Mouse (Mus musculus) kidney, embryonic 14.5 days (tissue): Measurements from ENCODE around the gene Abhd13. TPM values are rescaled to one million over a fixed set of nuclear protein-coding genes. Genes with fewer than 3 reads are reported as not detected.

ENCODE experiments used
- ATAC-seq: fragments of 200-750 bp; cut with Nextera tagmentation; 2 replicates; pipeline ENCODE4 v1.8.0; 2017; ENCODE audit warnings: moderate number of reproducible peaks, mild to moderate bottlenecking, moderate TSS enrichment, moderate library complexity; ENCODE audit not compliant: low FRiP score, low TSS enrichment
- H3K27ac ChIP-seq: fragments of 300-500 bp; sonication (generic); 2 replicates; pipeline ENCODE4 v1.5.1; 2014; ENCODE audit warnings: low read depth, mild to moderate bottlenecking, low read length, moderate library complexity, mixed read lengths
- H3K27me3 ChIP-seq: fragments of 300-500 bp; sonication (generic); 2 replicates; pipeline ENCODE4 v1.6.1; 2014; ENCODE audit warnings: mild to moderate bottlenecking, low read length; ENCODE audit not compliant: control insufficient read depth, insufficient read depth
- H3K36me3 ChIP-seq: fragments of 300-500 bp; sonication (generic); 2 replicates; pipeline ENCODE4 v1.6.1; 2014; ENCODE audit warnings: low read length, mixed read lengths; ENCODE audit not compliant: control insufficient read depth, insufficient read depth
- H3K4me1 ChIP-seq: fragments of 300-500 bp; sonication (generic); 2 replicates; pipeline ENCODE4 v1.6.1; 2014; ENCODE audit warnings: low read length, mixed read lengths; ENCODE audit not compliant: control insufficient read depth, insufficient read depth
- H3K4me2 ChIP-seq: fragments of 300-500 bp; sonication (generic); replicated peaks from 2 replicates; pipeline ENCODE4 v1.6.1; 2014; ENCODE audit warnings: low read depth, mild to moderate bottlenecking, low read length
- H3K4me3 ChIP-seq: fragments of 300-500 bp; sonication (generic); 2 replicates; pipeline ENCODE4 v1.5.1; 2014; ENCODE audit warnings: mild to moderate bottlenecking, low read length
- H3K9ac ChIP-seq: fragments of 300-500 bp; sonication (generic); 2 replicates; pipeline ENCODE4 v1.6.1; 2014; ENCODE audit warnings: low read depth, mild to moderate bottlenecking, low read length, moderate library complexity
- H3K9me3 ChIP-seq: fragments of 300-500 bp; sonication (generic); 2 replicates; pipeline ENCODE4 v1.6.1; 2016; ENCODE audit warnings: low read length; ENCODE audit not compliant: control insufficient read depth
- WGBS: fragments of 180-500 bp; shearing (Covaris S2); extraction: QIAGEN DNeasy Blood & Tissue Kit; methylation state at CpG from one replicate; pipeline ENCODE4 v1.1.7; 2014; 5-methylcytosine and 5-hydroxymethylcytosine counted together
- polyA plus RNA-seq: library from polyadenylated mRNA; unstranded; fragments of >200 nt; fragmentation: Nextera tagmentation; extraction: Ambion mirVana; gene quantifications from 2 replicates; pipeline ENCODE4 v1.2.1, GENCODE M21; 2014

Gene Abhd13
- polyA plus RNA-seq, result 11.9 and 24.2 TPM in 2 replicates

DNA sequence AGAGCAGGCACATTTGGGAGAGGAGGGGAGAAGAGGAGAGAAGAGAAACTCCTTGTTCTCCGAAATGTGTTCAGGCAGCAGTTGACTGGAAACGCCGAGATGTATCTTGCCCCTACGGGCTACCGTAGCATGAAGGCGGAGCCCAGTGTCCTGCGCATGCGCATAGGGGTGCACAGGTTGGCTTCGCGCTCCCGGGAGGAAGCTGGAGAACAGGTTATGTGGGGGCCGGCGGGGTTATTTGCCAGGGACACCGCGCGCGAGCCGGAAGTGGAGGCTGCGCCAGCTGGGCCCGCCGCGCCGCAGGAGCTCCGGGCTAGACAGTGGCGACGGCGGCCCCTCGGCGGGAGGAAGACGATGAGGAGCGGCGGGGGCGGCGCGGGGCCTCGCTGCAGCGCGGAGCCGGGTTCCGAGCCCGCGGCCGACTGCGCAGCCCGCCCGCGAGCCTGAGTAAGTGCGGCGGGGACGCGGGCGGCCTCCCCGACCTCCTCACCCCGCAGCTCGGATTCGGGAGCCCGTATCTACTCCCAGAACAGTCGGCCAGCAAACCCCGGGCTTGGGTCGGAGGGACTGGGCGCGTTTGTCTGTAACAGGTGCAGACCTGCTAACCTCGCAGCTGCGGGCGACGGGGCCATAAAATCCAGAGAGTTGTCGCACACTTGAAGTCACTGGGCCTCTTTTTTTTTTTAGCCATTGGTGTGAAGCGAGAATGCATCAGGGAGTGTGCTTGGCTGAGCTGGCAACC is at the start of gene Abhd13, which contains the start of gene Lig4:
TSS of gene Abhd13 (plus strand) at position 135 of the 742 bp plus-strand sequence.
TSS of gene Lig4 (minus strand) at position 114 of the 742 bp plus-strand sequence.
- Histone ChIP-seq H3K4me1 (peaks cover 16% of the 10 kb centered on the region), H3K9me3 (no peaks in the 10 kb centered on the region), H3K4me3 (peak within 1 kb of the TSS; percentile 91), H3K27ac (peak within 1 kb of the TSS; percentile 81), H3K4me2 (peak within 1 kb of the TSS; percentile 78), H3K27me3 (no peaks in the 10 kb centered on the region), H3K36me3 (peaks cover 8% of the 10 kb centered on the region), H3K9ac (peak within 1 kb of the TSS; percentile 93)
- under 1% methylated on average over 68 of the region's 68 CpGs for WGBS
- ATAC-seq, result peak; percentile 74

DNA sequence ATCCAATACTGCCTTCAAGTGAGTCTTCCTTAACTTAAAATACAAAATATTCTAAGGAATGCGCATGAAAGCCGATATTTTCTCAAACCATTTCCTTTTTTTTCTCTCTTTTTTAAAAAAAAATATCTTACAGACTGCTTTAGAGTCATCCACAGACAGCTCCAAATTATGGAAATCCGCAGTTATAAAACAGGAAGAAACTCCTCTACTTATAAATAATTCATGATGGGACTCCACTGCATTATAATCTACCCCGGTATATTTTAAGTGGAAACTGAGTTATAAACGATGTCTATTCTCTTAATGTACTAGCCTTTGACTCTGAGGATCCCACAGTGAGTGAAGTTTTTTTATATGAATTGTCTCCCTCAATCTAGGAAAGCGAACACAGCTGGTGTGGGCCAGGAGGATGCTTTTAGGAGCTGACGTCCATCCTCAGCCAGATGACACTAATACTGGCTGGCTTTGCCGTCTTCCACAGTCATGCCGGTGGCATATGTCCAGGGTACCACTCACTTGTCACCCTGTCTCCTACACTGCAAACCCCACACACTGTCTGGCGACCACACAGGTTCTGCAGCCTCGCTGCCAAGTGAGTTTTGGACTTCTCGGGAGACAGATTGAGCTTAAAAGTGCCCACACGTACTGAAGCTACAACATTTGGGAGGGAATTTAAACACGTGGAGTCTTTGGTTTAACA is 47.6 kb upstream of the Abhd13 start:
- no peak for ATAC-seq
- Histone ChIP-seq H3K4me3 (no peak overlapping the region), H3K36me3 (no peaks in the 10 kb centered on the region), H3K27ac (no peak overlapping the region), H3K27me3 (no peaks in the 10 kb centered on the region), H3K9me3 (no peaks in the 10 kb centered on the region), H3K4me1 (no peaks in the 10 kb centered on the region), H3K9ac (no peak overlapping the region), H3K4me2 (no peak overlapping the region)
- 83% methylated on average over 14 of the region's 14 CpGs for WGBS

DNA sequence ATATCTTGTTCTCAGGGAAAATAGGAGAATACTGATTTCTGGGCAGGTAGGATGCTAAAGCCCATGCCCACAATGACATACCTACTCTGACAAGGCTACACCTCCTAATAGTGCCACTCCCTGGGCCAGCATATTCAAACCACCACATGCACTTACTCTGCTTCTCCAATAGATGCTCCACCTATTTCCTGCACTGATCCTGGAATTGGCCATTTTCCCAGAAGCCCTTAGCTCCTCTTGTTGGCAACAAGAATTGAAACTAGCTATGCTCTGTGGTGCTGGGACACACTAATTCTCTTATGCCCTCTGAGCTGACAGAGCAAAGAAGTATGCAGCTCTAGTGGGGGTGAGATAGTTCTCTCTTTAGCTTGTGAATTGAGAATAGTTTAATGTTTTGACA is 44.8 kb upstream of the Abhd13 start:
- Histone ChIP-seq H3K9ac (no peak overlapping the region), H3K4me3 (no peak overlapping the region), H3K36me3 (no peaks in the 10 kb centered on the region), H3K4me2 (no peak overlapping the region), H3K27me3 (no peaks in the 10 kb centered on the region), H3K4me1 (no peaks in the 10 kb centered on the region), H3K9me3 (no peaks in the 10 kb centered on the region), H3K27ac (no peak overlapping the region)
- no peak for ATAC-seq

DNA sequence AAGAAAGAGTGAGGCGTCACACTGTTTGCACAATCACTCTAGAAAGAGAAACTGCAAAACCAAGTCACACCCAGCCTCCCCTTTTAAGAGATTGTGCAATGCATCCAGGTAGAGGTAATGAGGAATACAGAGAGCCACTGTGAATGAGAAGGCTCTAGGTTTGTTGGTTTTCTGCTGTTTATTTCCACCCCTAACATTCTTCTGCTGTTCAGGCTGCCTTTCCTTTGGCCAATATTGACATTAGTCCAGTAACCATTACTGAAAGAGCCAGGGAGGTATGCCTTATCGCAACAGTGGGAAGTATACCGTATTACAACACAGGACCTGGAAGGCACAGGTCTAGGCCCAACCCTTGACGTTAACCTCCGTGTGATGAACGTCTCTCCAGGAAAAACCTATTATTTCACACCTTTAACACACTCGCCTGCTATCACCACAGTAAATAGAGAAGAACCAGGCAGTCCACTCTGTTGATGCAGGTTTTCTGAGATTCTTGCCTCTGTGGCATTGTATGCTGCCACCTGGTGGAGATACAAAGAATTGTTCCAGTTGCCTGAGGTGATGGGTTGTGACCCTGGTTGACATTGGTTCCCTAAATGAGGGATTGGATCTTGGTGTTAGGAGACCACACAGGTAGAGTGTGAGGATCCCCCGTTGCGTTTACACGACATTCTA is 42.5 kb upstream of the Abhd13 start:
- H3K27ac ChIP-seq, result no peak overlapping the region
- WGBS, result 40% methylated on average over 10 of the region's 10 CpGs
- 0 out of 2 replicates have a peak, but pooled peaks have one; percentile 24 for ATAC-seq
- H3K9ac ChIP-seq, result no peak overlapping the region
- no peaks in the 10 kb centered on the region for H3K4me1 ChIP-seq
- no peaks in the 10 kb centered on the region for H3K36me3 ChIP-seq
- H3K27me3 ChIP-seq, result no peaks in the 10 kb centered on the region
- no peak overlapping the region for H3K4me2 ChIP-seq
- no peaks in the 10 kb centered on the region for H3K9me3 ChIP-seq
- H3K4me3 ChIP-seq, result no peak overlapping the region

DNA sequence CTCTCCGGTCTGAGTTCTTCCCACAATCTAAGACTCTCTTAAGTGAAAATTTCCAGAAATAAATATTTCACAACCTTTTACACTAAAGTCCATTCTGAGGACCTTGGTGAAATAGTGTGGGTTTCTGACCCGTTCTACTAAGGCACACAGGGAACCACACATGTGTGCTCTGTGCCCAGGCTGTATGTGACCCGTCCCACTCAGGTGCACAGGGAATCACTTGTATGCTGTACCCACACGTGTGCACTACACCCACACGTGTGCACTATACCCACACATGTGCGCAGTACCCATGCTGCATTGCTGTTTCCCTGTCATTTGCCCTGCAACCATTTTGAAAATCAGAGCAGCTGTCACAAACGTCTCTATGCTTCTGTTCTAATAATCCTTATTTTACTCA is 41.9 kb upstream of the Abhd13 start:
- no peaks in the 10 kb centered on the region for H3K27me3 ChIP-seq

DNA sequence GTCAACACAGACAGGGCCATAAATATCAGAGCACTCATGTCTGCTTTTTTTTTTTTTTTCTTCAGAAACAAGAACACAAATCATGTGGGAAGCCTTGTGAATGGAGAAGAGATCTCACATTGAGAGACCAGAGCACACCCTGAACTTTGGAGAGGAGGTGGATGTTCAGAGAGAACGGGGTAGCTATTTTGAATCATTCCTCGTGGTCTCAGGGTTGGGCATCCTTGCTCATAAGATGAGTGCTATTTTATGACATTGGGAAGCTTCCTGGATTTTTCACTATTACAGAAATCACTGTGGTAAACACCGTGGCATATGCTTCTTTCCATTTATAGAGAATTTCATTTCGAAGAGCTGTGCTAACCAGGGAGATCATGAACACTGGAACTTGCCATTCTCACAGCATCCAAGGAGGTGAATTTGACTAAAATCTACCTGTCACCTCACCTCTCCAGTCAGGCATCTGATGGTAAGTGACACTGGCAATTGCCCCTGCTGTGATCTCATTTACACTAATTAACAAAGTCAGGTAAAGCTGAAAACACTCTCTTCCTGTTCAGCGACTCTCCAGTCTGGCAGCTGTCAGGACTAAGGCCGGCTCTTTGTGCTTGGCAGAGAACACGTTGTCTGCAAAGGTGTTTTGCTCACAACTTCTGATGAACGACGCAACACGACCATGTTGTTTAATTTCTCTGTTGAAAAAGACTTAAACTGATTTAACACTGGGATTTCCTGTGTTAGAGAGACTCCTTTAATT is 28.2 kb upstream of the Abhd13 start:
- H3K27ac ChIP-seq, result no peak overlapping the region

More for the DNA sequence above, 41.9 kb upstream of the Abhd13 start:
- Histone ChIP-seq H3K4me1 (no peaks in the 10 kb centered on the region), H3K4me2 (no peak overlapping the region), H3K9me3 (no peaks in the 10 kb centered on the region), H3K27ac (no peak overlapping the region), H3K9ac (no peak overlapping the region), H3K4me3 (no peak overlapping the region), H3K36me3 (no peaks in the 10 kb centered on the region)
- WGBS, result 78% methylated on average over 7 of the region's 7 CpGs
- ATAC-seq, result no peak

DNA sequence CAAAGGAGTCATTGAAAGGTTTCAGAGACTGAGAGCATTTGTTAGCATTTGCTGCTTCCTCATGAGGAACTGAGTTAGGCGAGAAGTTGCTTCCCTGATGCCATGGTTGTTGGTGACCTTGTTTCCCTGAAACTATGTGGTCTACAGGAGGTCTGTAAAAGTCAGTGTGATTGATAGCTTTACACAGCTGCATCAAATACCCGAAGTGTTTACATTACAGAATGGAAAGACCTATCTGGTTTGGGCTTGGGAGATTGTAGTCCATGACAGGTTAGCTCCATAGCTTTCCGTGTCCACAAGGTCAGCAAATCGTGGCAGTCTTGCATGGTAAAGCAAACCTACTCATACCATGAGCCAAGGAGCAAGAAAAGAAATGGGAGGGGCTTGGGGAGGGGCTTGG is 19.2 kb upstream of the Abhd13 start:
- no peaks in the 10 kb centered on the region for H3K36me3 ChIP-seq
- H3K9me3 ChIP-seq, result no peaks in the 10 kb centered on the region
- H3K4me3 ChIP-seq, result no peak overlapping the region
- H3K4me1 ChIP-seq, result no peaks in the 10 kb centered on the region
- ATAC-seq, result no peak
- H3K9ac ChIP-seq, result no peak overlapping the region
- no peak overlapping the region for H3K27ac ChIP-seq
- 53% methylated on average over 4 of the region's 4 CpGs for WGBS
- no peak overlapping the region for H3K4me2 ChIP-seq
- H3K27me3 ChIP-seq, result no peaks in the 10 kb centered on the region

More for the DNA sequence above, 28.2 kb upstream of the Abhd13 start:
- Histone ChIP-seq H3K9ac (no peak overlapping the region), H3K27me3 (no peaks in the 10 kb centered on the region), H3K4me2 (no peak overlapping the region), H3K36me3 (no peaks in the 10 kb centered on the region), H3K9me3 (no peaks in the 10 kb centered on the region), H3K4me3 (no peak overlapping the region), H3K4me1 (no peaks in the 10 kb centered on the region)
- WGBS, result 70% methylated on average over 10 of the region's 10 CpGs
- ATAC-seq, result no peak

DNA sequence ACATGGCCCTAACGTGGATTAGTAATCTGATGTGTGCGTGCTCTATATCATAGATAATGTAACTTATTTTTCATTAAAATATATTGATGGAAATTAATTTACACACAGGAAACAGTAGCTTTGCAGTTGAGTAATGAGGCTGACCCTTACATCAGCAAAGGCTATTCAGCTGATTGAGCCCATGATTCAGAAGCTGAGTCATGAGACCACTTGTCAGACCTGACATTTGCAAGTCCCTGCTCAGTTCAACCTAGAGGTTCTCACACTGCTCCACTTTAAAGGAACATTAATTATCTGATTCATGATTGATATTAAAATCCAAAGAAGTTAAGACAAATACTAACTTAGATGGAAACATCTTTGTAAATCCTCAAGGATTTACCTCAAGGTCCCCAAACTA is 17.6 kb upstream of the Abhd13 start:
- Histone ChIP-seq H3K4me1 (no peaks in the 10 kb centered on the region), H3K9ac (no peak overlapping the region), H3K27me3 (no peaks in the 10 kb centered on the region), H3K36me3 (no peaks in the 10 kb centered on the region), H3K4me2 (no peak overlapping the region), H3K27ac (no peak overlapping the region), H3K9me3 (no peaks in the 10 kb centered on the region), H3K4me3 (no peak overlapping the region)
- ATAC-seq, result no peak
- 85% methylated on average over 2 of the region's 2 CpGs for WGBS
